Mouse (Mus musculus) forebrain, embryonic 13.5 days (tissue): ENCODE results near the gene Copa. TPM values are rescaled to one million over a fixed set of nuclear protein-coding genes. Genes with fewer than 3 reads are reported as not detected.

Experiments
- ATAC-seq: fragments of 200-750 bp; cut with Nextera tagmentation; 2 replicates; pipeline ENCODE4 v1.8.0; 2017
- H3K27ac ChIP-seq: fragments of 300-500 bp; sonication (generic); 2 replicates; pipeline ENCODE4 v1.5.1; 2015; ENCODE audit warnings: inconsistent platforms, mild to moderate bottlenecking, moderate library complexity
- H3K27me3 ChIP-seq: fragments of 300-500 bp; sonication (generic); 2 replicates; pipeline ENCODE4 v1.6.1; 2015; ENCODE audit warnings: mild to moderate bottlenecking, inconsistent platforms
- H3K36me3 ChIP-seq: fragments of 300-500 bp; sonication (generic); 2 replicates; pipeline ENCODE4 v1.6.1; 2015; ENCODE audit warnings: mild to moderate bottlenecking, inconsistent platforms; ENCODE audit not compliant: poor library complexity, severe bottlenecking
- H3K4me1 ChIP-seq: fragments of 300-500 bp; sonication (generic); 2 replicates; pipeline ENCODE4 v1.6.1; 2015; ENCODE audit warnings: inconsistent platforms
- H3K4me2 ChIP-seq: fragments of 300-500 bp; sonication (generic); 2 replicates; pipeline ENCODE4 v1.6.1; 2015; ENCODE audit warnings: inconsistent platforms, mild to moderate bottlenecking, moderate library complexity
- H3K4me3 ChIP-seq: fragments of 300-500 bp; sonication (generic); 2 replicates; pipeline ENCODE4 v1.5.1; 2015; ENCODE audit warnings: mild to moderate bottlenecking, inconsistent platforms
- H3K9ac ChIP-seq: fragments of 300-500 bp; sonication (generic); 2 replicates; pipeline ENCODE4 v1.6.1; 2015; ENCODE audit warnings: mild to moderate bottlenecking, inconsistent platforms
- H3K9me3 ChIP-seq: fragments of 300-500 bp; sonication (generic); replicated peaks from 2 replicates; pipeline ENCODE4 v1.6.1; 2016; ENCODE audit warnings: inconsistent platforms
- WGBS: fragments of 180-500 bp; shearing (Covaris S2); methylation state at CpG from one replicate; pipeline ENCODE4 v1.1.7; 2015; 5-methylcytosine and 5-hydroxymethylcytosine counted together
- polyA plus RNA-seq: library from polyadenylated mRNA; unstranded; fragments of >200 nt; fragmentation: Nextera tagmentation; extraction: Ambion mirVana; gene quantifications from 2 replicates; pipeline ENCODE4 v1.2.1, GENCODE M21; 2015

Gene Copa
- polyA plus RNA-seq, 1 experiment from 2014 or later: 174 TPM

DNA sequence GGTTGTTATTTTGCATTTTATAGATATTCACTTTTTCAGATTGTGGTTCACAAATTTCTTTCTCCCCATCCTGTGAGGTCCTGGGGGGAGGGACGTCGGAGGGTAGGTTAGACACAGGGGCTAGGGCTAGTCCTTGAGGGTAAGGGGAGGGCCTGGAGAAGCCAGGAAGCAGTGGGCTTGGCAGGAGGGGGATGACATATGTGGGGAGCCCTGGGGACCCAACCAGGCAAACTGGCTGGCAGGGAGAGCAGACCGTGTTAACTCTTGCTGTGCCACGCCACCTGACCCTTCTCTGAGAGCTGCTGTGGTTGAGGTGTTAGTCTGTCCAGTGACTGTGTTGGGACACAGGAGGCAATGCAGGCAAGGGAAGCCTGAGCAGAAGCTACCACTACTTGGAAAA lies 21.7 kb upstream of the Copa start:
- H3K9me3 ChIP-seq: no peaks in the 10 kb centered on the region
- H3K4me1 ChIP-seq: peaks cover 50% of the 10 kb centered on the region
- no peak overlapping the region for H3K4me3 ChIP-seq
- ATAC-seq: 0 out of 2 replicates have a peak, but pooled peaks have one; percentile 34
- H3K27ac ChIP-seq: peak overlapping the region; percentile 88
- peak overlapping the region; percentile 3; the same call in 1 of the 2 replicates for H3K4me2 ChIP-seq
- H3K27me3 ChIP-seq: no peaks in the 10 kb centered on the region
- H3K36me3 ChIP-seq: peaks cover 21% of the 10 kb centered on the region
- H3K9ac ChIP-seq: peak overlapping the region; percentile 43; the same call in 1 of the 2 replicates
- WGBS: 51% methylated on average over 4 of the region's 4 CpGs

DNA sequence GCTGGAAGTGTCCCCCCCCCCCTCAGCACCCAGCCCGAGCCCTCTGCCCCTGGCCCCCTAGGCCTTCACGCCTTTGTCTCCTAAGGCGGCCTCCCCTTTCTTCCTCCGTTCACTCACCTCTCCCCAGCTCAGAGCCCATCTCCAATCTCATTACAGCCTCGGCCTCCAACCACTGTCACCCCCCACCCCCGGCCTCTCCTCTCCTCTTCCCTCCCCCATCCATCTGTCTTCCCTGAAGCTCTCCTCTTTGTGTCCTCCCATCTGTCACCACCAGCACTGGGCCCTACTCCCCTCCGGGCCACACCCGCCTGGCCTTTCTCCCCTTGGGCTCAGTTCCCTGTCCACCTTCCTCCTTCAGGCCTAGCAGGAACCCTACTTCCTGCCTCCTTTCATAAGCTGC lies 21.1 kb upstream of the Copa start:
- Histone ChIP-seq H3K27me3 (no peaks in the 10 kb centered on the region), H3K4me2 (peak overlapping the region; percentile 3; the same call in 1 of the 2 replicates), H3K9ac (peak overlapping the region; percentile 43), H3K4me1 (peaks cover 50% of the 10 kb centered on the region), H3K9me3 (no peaks in the 10 kb centered on the region), H3K27ac (peak overlapping the region; percentile 88), H3K4me3 (no peak overlapping the region), H3K36me3 (peaks cover 27% of the 10 kb centered on the region)
- WGBS: 22% methylated on average over 8 of the region's 8 CpGs
- ATAC-seq: peak; percentile 4; the same call in 1 of the 2 replicates

DNA sequence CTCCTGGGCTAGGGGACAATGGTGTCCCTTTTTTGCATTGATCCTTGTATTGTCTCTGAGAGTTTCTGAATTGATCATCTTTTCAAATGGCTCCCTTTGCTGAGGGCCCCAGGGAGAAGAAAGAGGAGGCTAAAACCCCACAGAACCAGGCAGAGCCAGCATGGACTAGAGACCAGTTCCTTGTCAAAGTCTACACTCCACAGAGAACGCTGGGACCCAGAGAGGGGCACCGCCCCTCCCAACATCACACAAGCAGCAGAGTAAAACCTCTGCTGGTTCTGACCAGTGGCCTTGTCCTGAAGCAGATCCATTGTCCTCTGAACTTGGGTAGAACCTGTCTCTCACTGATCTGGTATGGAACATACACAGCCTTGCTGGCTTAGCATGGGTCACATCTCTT lies 20.2 kb upstream of the Copa start:
- H3K27ac ChIP-seq: peak overlapping the region; percentile 88; the same call in 1 of the 2 replicates

DNA sequence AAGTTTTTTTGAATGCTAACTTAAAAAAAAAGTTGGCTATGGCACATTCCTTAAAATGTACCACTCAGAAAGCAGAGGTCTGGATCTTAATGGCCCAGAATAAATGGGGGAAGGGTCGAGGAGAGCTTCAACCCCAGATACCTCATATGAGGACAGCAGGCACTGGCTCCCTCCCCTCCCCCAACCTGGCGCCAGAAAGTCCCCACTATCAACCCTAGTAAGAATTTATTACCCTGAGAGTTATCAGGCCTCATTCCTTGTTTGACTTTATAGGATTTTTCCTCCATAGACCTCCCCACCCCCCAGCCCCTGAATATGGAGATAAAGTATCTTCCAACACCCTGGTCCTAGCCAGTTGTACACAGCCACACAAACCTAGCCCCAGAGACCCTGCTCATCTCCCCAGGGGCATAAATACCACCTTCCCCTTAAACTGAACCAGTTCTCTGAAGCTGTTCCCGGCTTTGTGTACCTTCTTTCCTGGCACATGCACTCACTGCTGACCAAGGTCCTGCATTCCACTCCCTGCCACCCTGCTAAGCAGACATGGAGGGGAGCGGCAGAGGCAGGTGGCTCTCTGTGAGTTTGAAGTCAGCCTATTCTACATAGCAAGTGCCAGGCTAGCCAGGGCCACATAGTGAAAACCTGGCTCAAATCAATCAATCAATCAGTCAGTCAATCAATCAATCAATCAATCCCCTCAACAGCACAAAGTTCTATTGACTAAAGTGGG lies 18.9 kb upstream of the Copa start:
- Histone ChIP-seq H3K4me2 (no peak overlapping the region), H3K9me3 (no peaks in the 10 kb centered on the region), H3K36me3 (peaks cover 49% of the 10 kb centered on the region), H3K27ac (no peak overlapping the region), H3K9ac (no peak overlapping the region), H3K4me3 (no peak overlapping the region), H3K27me3 (no peaks in the 10 kb centered on the region), H3K4me1 (peaks cover 34% of the 10 kb centered on the region)
- 70% methylated on average over 4 of the region's 4 CpGs for WGBS
- ATAC-seq: no peak

More for the DNA sequence above, 20.2 kb upstream of the Copa start:
- Histone ChIP-seq H3K4me1 (peaks cover 47% of the 10 kb centered on the region), H3K4me3 (no peak overlapping the region), H3K4me2 (no peak overlapping the region), H3K36me3 (peaks cover 35% of the 10 kb centered on the region), H3K9ac (no peak overlapping the region), H3K27me3 (no peaks in the 10 kb centered on the region), H3K9me3 (no peaks in the 10 kb centered on the region)
- ATAC-seq: no peak
- 79% methylated on average over 2 of the region's 2 CpGs for WGBS

DNA sequence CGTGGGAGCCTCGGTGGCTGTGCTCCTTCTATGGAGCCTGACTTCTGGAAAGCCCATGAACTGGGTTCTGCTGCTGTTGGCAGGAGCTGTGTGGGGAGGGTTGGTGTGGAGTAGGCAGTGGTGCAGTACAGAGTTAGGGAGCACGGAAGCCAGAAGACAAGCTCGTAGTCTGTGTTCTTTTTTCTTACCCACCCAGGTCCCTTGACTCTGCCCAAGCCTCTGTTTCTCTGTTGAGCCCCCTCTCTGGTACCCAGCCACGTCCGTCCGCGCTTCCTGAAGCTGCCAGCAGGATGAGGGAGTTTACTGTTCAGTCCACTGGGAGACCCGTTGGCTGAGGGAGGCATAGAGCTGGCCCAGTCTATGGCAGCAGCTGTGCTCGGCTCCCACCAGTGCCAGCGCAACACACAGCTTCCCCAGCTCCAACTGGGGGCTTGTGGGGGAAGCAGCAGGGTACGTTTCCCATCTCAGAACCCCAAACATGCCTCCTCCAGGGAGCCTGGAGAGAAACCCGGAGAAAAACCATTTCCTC lies 17.7 kb upstream of the Copa start:
- Histone ChIP-seq H3K4me1 (peaks cover 22% of the 10 kb centered on the region), H3K27me3 (no peaks in the 10 kb centered on the region), H3K9ac (no peak overlapping the region), H3K4me2 (no peak overlapping the region), H3K36me3 (peaks cover 61% of the 10 kb centered on the region), H3K4me3 (no peak overlapping the region), H3K27ac (peak overlapping the region; percentile 76), H3K9me3 (no peaks in the 10 kb centered on the region)
- WGBS: 74% methylated on average over 13 of the region's 13 CpGs
- ATAC-seq: peak; percentile 62

DNA sequence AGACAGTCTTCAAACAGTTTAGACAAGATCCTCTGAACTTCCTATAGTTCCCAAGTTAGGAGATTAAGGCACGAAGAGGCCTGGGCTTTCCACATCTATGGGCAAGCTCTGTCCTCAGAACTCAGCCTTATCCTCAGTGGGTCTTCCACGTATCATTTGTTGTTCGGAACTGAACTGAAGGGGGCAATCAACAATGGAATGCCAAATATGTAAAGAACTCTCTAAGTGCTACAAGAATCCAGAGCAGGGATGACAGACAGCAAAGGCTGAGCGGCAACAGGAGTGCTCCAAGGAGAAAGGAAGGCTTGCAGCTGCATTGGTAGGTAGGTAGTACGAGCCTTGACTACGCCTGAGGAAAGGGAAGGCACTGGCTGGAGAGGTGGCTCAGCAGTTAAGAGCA lies 12.1 kb upstream of the Copa start:
- H3K4me3 ChIP-seq: no peak overlapping the region
- 84% methylated on average over 6 of the region's 6 CpGs for WGBS
- H3K27ac ChIP-seq: no peak overlapping the region
- no peak for ATAC-seq
- no peak overlapping the region for H3K4me2 ChIP-seq
- no peaks in the 10 kb centered on the region for H3K9me3 ChIP-seq
- H3K4me1 ChIP-seq: peaks cover 3% of the 10 kb centered on the region; the same call in 1 of the 2 replicates
- H3K36me3 ChIP-seq: peaks cover 100% of the 10 kb centered on the region
- no peak overlapping the region for H3K9ac ChIP-seq
- H3K27me3 ChIP-seq: no peaks in the 10 kb centered on the region

DNA sequence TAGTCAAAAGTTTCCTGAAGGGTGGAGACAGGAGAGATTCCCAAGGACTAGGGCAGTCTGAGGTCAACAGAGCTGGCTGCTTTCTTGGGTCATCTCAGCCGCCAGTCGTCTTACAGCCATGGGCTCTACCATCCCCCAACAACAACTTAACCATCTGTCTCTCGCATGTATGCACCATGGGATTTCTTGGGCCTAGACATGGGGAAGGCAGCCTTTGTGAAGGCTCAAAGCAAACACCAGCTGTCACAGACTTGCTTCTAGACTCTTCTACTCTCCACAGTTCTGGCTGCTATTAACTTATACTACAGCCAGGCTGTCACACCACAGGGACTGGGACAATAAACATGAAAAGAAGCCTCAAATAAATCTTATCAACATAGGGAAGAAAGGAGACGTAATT lies 10.8 kb upstream of the Copa start:
- no peaks in the 10 kb centered on the region for H3K27me3 ChIP-seq
- peak; percentile 77 for ATAC-seq
- H3K27ac ChIP-seq: peak overlapping the region; percentile 58
- 72% methylated on average over 4 of the region's 4 CpGs for WGBS
- H3K36me3 ChIP-seq: peaks cover 100% of the 10 kb centered on the region
- H3K9ac ChIP-seq: no peak overlapping the region
- no peaks in the 10 kb centered on the region for H3K9me3 ChIP-seq
- H3K4me2 ChIP-seq: no peak overlapping the region
- no peak overlapping the region for H3K4me3 ChIP-seq
- peaks cover 3% of the 10 kb centered on the region; the same call in 1 of the 2 replicates for H3K4me1 ChIP-seq

DNA sequence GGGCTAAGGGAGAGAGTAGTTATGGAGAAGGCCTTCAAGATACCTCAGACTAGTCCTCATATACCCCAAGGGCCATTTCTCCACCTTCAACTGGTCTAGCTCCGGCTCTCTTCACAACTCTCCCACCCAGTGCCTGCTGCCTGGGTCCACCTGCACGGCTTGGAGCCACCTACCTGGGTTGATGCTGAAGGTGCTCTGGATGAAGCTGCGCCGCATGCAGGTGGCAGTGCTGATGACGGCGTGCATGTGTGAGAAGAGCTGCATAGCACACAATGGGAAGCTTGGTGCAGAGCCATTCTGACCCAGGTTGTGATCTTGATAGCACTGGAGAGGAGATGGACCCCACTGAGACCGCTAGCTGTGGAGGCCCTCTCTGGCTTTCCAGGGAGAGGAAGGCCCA lies 9.7 kb upstream of the Copa start:
- H3K4me2 ChIP-seq: no peak overlapping the region
- H3K4me3 ChIP-seq: no peak overlapping the region
- no peak for ATAC-seq
- no peak overlapping the region for H3K27ac ChIP-seq
- no peaks in the 10 kb centered on the region for H3K9me3 ChIP-seq
- no peaks in the 10 kb centered on the region for H3K27me3 ChIP-seq
- peaks cover 3% of the 10 kb centered on the region; the same call in 1 of the 2 replicates for H3K4me1 ChIP-seq
- 97% methylated on average over 7 of the region's 7 CpGs for WGBS
- H3K9ac ChIP-seq: no peak overlapping the region
- peaks cover 97% of the 10 kb centered on the region for H3K36me3 ChIP-seq

DNA sequence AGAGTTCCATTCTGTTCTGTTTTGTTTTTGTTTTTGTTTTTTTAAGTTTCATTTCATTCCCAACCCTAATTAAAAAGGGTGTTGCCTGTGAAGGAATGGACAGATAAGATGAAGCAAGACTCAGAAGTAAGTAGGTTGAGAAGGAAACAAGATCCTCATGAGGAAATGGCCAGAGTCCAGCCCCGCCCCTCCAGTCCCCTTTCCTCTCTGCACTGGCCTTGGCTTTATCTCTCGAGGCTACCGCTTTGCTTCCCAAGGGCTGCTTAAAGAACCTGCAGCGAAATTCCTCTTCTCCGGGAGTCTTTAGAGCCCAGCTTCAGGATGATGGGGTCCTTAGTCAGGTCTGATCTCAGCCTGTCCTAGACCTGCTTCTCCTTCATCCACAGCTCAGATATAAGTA lies 4.3 kb upstream of the Copa start:
- Histone ChIP-seq H3K27ac (no peak overlapping the region), H3K36me3 (peaks cover 70% of the 10 kb centered on the region), H3K9me3 (no peaks in the 10 kb centered on the region), H3K9ac (no peak overlapping the region), H3K4me2 (no peak overlapping the region), H3K27me3 (no peaks in the 10 kb centered on the region), H3K4me3 (no peak overlapping the region), H3K4me1 (peaks cover 10% of the 10 kb centered on the region)
- no peak for ATAC-seq
- 82% methylated on average over 5 of the region's 5 CpGs for WGBS

DNA sequence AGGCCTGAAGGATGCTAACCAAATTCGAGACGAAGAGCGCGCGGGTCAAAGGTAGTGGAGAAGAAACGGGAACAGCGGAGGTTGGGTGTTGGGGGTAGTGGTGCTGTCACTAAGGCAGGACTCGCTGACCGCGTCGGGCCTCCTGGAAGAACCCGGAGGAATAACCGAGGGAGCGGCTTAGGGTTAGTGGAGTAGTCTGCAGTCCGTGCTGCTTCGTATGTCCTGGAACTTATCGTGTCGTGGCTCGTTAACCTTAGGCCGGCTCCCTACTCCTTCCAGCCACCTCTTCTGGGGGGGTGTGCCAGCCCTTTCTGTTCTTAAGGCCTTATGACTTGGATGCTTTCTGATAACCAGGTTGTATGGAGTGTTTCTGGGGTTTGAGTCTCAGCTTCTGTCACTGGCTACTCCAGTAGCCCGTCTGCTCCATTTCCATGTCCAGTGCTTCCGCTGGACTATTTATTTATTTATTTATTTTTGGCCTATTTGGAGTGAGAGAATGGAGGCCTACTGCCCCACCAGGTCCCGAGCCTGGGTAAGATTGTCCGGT lies 643 bp downstream of the Copa start:
- Histone ChIP-seq H3K27ac (peak overlapping the region; percentile 74; the same call in 1 of the 2 replicates), H3K4me3 (peak overlapping the region; percentile 94), H3K9me3 (no peaks in the 10 kb centered on the region), H3K4me1 (peaks cover 31% of the 10 kb centered on the region), H3K36me3 (peaks cover 24% of the 10 kb centered on the region), H3K4me2 (peak overlapping the region; percentile 80), H3K9ac (peak overlapping the region; percentile 92), H3K27me3 (no peaks in the 10 kb centered on the region)
- no peak; the same call in 1 of the 2 replicates for ATAC-seq
- WGBS: 2% methylated on average over 24 of the region's 24 CpGs

DNA sequence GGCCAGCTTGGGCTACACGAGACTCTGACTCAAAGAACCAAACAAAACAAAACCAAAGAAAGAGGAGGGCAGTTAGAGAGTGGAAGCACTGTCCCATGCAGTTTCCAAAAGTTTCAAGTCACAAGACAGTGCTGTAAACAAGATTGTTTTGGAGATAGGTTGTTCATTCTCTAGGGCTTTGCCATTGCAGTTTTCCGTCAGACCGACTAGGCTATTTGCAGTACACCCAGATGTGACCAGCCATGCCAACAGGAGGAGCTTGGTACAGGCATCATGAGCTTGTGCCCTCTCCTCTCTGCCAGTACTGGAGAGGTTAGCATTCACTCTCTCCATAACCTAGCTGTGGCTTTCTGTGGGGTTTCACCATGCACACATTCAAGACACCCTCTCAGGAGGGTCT lies 11.2 kb downstream of the Copa start:
- H3K9ac ChIP-seq: no peak overlapping the region
- no peaks in the 10 kb centered on the region for H3K9me3 ChIP-seq
- H3K4me3 ChIP-seq: no peak overlapping the region
- H3K27ac ChIP-seq: no peak overlapping the region
- no peaks in the 10 kb centered on the region for H3K27me3 ChIP-seq
- ATAC-seq: no peak
- WGBS: 73% methylated on average over 3 of the region's 3 CpGs
- no peaks in the 10 kb centered on the region for H3K4me1 ChIP-seq
- H3K4me2 ChIP-seq: no peak overlapping the region
- peaks cover 87% of the 10 kb centered on the region for H3K36me3 ChIP-seq

DNA sequence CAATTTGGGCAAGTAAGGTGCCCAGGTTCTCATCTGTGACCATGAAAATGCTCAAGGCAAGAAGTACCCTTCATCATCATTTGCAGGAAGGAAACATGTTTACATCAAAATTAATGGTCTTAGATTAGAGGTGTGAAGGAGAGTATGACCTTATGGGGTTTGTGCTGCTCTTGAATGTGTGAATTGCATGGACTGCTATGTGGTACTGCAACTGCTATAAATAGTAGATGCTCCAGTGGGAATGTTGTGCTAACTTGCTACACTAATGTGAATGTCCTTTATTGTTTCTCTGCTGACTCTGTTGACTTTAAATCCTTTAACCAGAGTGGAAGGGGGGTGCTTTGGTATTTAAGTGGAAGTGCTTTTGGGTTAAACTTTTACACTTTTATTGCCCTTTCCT lies 12.0 kb downstream of the Copa start:
- Histone ChIP-seq H3K4me3 (no peak overlapping the region), H3K27ac (no peak overlapping the region), H3K4me1 (no peaks in the 10 kb centered on the region), H3K27me3 (no peaks in the 10 kb centered on the region), H3K4me2 (no peak overlapping the region), H3K9ac (no peak overlapping the region), H3K9me3 (no peaks in the 10 kb centered on the region), H3K36me3 (peaks cover 84% of the 10 kb centered on the region)
- ATAC-seq: no peak
